Mouse (Mus musculus) B cell, adult 2 months (primary cell): Measurements from ENCODE around the gene Zbtb38.

ENCODE experiments used
- DNase-seq, 2 experiments: peaks; one replicate each; pipeline ENCODE4 v3.0.0; 2022

Zbtb38 gene

GRCm38 (mm10) chr9:96752603-96753114 lies at the start of gene Zbtb38:
Zbtb38 (minus strand) TSS chr9:96752831.
- peak; percentile 57 to 65 for DNase-seq

DNA sequence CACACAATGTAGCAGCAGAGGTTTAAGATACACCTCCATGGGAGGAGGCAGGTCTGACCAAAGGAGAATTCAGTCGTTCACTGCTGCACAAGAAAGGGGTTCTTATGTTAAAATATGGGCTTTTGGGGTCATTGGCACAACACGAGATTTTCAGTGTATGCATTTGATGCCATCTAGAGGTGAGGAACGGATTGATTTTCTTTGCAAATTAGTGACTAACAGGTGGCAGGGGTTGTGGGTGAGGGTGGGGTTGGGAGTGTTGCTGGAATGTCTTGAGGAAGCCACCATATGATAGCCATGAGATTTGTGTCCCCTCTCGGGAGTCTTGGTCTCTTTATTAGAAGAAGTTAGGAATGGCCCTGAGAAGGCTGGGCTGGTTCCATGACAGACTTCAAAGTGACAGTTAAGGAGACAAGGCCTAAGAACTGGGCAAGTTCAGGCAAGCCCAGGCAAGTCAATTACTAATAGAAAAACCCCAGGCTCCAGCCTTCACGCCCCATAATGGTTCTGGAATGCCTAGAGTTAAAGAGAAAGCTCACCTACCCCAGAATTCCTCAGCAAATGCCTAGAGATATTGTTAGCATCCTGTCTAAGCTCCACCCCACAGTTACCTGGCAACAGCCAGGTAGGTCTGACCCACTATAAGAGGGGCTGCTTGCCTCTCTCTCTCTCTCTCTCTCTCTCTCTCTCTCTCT lies 47.6 kb upstream of the Zbtb38 start:
- peak; percentile 20 to 24 for DNase-seq

DNA sequence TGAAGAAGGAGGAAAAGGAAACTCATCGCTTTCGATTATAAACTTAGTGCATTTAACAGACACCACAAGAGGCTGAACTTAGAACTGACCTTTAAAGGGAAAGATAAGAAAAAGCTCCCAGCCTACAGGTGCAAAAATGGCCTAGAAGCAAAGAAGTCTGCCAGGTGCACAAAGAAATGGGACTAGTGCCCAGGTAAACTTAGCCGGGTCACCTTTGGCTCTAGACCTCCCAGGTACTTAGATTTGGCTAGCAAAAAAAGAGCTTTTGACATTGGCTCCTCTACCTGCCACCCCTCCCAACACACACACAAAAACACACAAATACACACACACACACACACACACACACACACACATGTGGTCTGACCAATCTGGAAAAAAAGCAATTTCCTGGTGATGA lies 44.7 kb upstream of the Zbtb38 start:
- no peak for DNase-seq

- DNase-seq = peak; percentile 14 to 15
Measured at GRCm38 (mm10) chr9:96795399-96795928, 42.8 kb upstream of the Zbtb38 start.

DNA sequence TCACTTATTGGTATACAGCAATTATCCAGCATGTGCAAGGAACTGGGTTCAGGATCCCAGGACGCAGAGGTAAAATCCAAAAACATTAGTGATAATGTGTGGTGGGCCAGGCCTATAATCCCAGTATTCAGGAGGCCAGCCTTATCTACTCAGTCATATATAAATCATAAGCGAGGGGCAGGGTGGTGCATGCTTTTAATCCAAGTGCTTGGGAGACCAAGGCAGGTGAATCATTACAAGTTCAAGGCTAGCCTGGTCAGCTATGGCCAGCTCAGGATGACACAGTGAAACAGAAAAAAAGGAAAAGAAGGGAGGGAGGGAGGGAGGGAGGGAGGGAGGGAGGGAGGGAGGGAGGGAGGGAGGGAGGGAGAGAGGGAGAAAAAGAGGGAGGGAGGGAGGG lies 42.0 kb upstream of the Zbtb38 start:
- DNase-seq = no peak

- DNase-seq = no peak
Measured at GRCm38 (mm10) chr9:96792543-96792942, 39.9 kb upstream of the Zbtb38 start.

- DNase-seq = no peak
Measured at GRCm38 (mm10) chr9:96790389-96791007, 37.9 kb upstream of the Zbtb38 start.

DNA sequence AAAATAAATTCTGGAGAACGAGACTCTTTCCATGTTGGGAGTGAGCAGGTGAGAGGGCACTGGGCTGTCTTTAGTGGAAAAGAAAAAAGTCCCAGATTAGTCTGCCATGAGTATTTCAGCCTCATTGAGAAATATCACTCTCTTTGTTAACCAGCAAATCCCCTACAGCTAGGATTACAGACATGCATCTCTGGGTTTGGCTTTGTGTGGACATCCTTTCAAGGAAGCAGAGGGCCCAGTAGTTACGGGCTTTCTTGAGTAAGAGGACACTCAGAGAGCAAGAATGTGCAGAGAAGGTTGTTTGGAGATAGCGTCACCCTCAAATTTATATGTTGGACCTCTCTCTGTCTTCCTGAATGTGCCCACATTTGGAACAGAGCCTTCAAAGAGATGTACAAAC lies 37.3 kb upstream of the Zbtb38 start:
- no peak for DNase-seq

DNA sequence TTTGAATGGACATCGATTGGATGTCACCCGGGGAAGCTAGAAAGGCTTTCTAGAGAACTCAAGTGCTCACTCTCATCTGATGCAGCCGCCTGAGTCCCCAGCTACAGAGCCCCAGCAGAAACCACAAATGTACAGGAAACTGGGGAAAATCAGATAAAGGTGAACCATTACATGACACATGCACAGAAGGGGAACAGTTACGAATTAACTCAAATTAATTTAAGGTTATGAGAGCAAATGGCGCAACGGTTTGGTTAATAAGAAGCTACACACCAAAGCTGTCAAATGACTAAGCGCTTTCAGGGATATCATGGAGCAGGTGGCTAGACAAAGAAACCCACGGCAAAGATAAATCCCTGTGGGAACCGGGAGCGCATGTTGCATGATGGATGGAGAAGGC lies 35.2 kb upstream of the Zbtb38 start:
- DNase-seq = no peak

DNA sequence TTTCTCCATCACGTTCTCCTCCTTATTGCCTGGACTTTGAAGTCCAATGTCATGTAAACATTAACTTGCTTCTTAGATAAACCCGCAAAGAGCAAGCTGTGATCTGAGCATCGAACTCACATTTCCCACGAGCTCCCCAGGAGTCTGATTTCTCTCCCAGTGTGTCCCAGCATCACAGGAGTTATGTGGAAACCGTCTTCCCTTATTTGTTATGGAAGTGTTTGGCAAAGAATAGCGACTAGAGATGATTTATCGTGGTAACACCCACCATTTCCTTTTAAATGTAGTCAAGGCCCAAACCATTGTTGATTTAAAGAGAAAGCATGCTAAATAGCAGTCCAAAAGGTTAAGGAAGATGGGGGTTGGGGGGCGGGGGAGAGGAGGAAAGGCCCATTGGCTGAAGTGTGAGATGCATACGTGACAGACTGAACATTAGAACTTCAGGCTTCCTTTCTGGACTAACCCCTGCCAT lies 33.3 kb upstream of the Zbtb38 start:
- no peak for DNase-seq

GRCm38 (mm10) chr9:96785187-96785586 lies 32.6 kb upstream of the Zbtb38 start:
- peak in 1 of 2 experiments; percentile 13 for DNase-seq

DNA sequence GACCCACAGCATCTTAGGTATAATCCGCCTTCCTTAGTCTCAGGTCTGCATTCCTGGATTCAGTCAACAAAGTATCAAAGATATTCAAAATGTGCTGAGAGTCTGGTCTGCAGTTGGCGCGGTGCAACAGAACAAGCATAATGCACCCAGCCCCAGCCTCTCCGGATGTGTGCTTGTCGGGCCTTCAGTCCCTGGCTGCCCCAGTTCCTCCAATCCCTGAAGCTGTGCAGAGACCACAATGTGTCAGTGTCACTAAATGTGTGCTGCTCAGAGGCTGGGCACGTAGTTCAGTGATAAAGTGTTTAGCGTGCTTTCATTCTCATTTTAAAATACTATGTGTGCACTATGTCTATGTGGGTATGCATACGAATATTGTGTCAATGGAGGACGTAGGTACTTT lies 31.0 kb upstream of the Zbtb38 start:
- DNase-seq = no peak

- DNase-seq = no peak
Measured at GRCm38 (mm10) chr9:96783258-96783657, 30.6 kb upstream of the Zbtb38 start.

DNA sequence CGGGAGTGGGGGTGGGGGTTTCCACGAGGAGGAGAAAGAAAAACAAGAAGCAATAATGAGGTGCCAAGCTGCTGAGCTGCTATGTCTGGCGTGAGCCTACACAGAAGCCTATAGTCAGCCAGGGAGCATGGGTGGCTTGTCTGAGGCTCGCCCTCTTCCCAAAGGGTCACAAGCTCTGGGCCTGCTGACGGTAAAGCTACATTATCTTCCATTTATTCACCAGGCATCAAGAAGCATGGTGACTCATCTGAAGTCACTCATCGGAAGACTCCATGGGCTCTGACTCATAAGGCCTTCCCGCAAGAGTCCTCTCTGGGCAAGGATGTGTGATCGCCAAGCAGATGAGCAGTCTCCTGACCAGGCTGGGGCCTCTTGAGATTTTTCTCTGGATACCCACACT lies 29.4 kb upstream of the Zbtb38 start:
- no peak for DNase-seq

GRCm38 (mm10) chr9:96773146-96773545 lies 20.5 kb upstream of the Zbtb38 start:
- DNase-seq = no peak

DNA sequence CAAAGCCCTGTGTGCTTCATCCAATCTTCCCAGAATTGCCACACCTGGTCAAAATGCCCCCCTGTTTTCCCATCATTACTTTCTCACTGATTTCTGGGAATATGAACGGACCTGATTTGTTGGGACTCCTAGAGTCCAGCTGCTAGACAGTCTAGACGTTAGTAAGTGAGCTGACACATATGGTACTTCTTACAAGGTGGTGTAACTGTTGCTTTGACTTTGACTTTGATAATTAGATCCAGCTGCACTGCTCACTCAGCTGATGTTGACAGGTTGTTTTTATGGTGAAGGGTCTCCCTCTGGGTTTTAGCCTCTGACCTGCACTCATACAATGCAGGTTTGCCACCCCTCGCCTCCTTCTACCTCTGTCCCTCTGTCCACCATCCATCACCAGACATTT lies 17.8 kb upstream of the Zbtb38 start:
- no peak for DNase-seq

DNA sequence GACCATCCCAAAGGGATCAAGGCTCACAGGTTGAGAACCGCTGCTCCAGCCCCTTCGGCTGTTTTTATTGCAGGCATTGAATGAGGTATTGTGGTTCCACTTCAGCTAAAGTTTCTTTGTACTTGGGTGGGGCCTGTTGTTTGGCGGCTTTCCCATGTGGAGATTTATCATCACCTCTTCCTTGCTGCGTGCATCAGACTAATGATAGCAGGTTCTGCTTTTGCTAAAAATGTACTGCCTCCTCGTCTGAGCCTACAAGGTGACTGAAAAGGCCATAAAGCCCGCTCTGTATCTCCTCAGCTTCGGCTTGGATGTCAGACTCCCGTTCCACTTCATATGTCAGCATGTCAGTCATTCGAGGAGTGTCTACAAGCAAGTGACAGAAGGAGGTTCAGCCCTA lies 17.0 kb upstream of the Zbtb38 start:
- DNase-seq = no peak

GRCm38 (mm10) chr9:96767874-96768273 lies 15.2 kb upstream of the Zbtb38 start:
- DNase-seq = no peak

- no peak for DNase-seq
Measured at GRCm38 (mm10) chr9:96766078-96766477, 13.4 kb upstream of the Zbtb38 start.

DNA sequence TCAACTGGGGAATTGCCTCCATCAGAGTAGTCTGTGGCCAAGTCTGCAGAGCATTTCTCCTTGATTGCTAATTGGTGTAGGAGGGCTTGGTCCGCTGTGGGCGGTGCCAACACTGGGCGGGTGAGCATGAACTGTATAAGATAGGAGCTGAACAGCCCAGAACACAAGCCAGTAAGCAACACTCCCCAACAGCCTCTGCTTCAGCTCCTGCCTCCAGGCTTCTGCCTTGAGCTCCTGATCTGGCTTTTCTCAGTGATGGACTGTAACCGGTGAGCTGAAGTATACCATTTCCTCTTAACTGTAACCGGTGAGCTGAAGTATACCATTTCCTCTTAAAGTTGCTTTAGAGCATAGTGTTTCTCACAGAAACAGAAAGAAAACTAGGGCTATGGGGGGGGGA lies 12.8 kb upstream of the Zbtb38 start:
- DNase-seq = peak; percentile 38 to 39

DNA sequence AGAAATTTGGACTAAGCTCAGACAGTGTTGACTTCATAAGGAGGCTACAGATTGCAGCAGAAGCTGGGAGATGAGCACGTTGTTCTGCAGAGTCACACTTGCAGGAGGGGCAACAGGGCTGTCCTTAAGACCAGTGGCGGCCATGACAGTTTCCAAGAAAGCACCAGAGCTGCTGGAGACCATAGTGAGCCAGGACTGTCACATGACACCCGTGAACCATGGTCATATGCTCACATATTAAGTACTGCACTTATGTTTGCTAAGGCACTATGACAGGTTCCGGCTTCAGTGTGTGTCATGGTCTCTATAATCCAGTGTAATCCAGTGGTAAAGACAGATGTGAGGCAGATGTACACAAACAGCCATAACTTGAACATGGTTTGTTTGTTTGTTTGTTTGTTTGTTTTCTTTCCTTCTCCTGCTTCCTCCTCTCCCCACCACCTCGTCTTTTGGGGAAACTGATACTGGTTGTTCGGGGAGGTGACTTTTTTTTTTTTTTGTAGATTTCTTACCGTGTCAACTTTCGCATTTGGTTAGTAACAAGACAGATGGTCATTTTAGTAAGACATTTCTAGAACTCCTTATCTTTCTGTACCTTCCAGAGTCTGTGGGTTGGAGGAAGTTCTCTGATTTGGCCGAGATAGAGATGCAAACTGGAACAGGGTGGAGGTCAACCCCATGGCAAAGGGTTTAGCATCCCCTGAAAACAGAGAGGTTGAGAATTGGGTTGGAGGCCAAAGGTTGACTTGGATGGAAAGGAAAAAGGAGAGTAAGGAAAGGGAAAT lies 11.4 kb upstream of the Zbtb38 start:
- no peak for DNase-seq

DNA sequence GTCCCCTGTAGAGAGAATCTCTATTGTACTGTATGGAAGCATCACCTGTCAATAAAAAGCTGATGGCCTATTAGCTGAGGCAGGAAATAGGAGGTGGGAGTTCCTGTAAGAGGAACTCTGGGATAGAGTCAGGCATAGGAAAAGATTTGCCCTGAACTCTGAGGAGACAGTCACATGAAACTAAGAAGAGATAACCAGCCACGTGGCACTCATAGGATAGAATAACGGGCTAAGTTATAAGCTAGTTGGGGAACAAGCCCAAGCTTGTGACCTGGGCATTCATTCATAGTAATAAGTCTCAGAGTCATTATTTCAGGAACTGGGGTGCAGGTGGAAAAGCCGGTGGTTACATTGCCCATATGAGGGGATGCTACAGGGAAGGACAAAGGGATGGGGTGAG lies 10.4 kb upstream of the Zbtb38 start:
- no peak for DNase-seq
